Mouse (Mus musculus): ENCODE measurements around the gene Prl2c2.
"Not testable (repeated sequence)": the region's sequence is repeated elsewhere in the genome, so short reads cannot be mapped to it uniquely, and the experiment has no call there.

Prl2c2 gene

GRCm38 (mm10) chr13:13005283-13005682 is at the start of gene Prl2c2:
TSS of gene Prl2c2 (minus strand) at chr13:13005383.
- not testable (repeated sequence) for DNase-seq (ENCODE audit: low read depth in 2 of 2, low spot score in 2 of 2)

GRCm38 (mm10) chr13:13025872-13026271 is 20.7 kb upstream of the Prl2c2 start:
- DNase-seq (ENCODE audit: low read depth in 2 of 2, low spot score in 2 of 2): not testable (repeated sequence)

GRCm38 (mm10) chr13:13013993-13014549 is 8.9 kb upstream of the Prl2c2 start:
- not testable (repeated sequence) for DNase-seq (ENCODE audit: low read depth in 2 of 2, low spot score in 2 of 2)

All from CD8-positive naive resting alpha-beta T cell, adult 2 months (primary cell).